In the genomic region with DNA sequence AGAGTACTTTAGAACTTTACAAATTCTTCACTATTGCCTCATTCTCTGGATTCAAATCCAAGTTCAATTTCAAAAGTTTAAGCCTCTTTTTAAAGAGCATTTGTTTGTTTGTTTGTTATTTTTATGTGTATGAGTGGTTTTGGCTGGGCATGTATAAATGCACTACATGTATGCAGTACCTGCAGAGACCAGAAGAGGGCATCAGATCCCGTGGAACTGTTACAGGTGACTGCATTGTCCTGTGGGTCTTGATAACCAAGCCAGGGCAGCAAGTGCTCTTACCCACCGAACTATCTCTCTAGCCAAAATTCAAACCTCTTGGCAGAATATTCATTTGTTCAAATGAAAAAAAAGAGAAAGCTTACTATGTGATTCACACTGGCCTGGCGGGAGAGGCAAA, we compare ENCODE assay signal across 8 mouse cellular contexts. TPM values are rescaled to one million over a fixed set of nuclear protein-coding genes. Genes with fewer than 3 reads are reported as not detected.
DNase-seq lines count a peak whose midpoint lies in the region; ATAC-seq and TF ChIP-seq lines count a peak whose summit lies in the region.
"Had no signal": no experiment of that assay in that cellular context is flagged by ENCODE, and none has a peak within 500 bp of the region (broad histone marks: within the 10 kb centered on the region; RNA-seq: fewer than 3 reads in every experiment).

No protein-coding gene starts in this region.

- peak; percentile 29 for DNase-seq in kidney, postnatal 14 days
- DNase-seq in WW6 (ENCODE audit: low read depth, low spot score): peak; percentile 33
- peak; percentile 28 for DNase-seq in lung, postnatal 14 days
- no peak for DNase-seq in adrenal gland, adult (ENCODE audit: inconsistent age in 2 of 2, low spot score in 1 of 2)
- no peak for DNase-seq in ovary, postnatal 36 days (ENCODE audit: low spot score)

- no peak overlapping the region for H3K4me2 ChIP-seq in kidney, embryonic 15.5 days
- H3K4me2 ChIP-seq: lung, embryonic 15.5 days had no signal

- peaks cover 47% of the 10 kb centered on the region for H3K27me3 ChIP-seq in kidney, embryonic 15.5 days
- H3K27me3 ChIP-seq in ES-Bruce4 (ENCODE audit: control insufficient read depth, insufficient read depth, low read length, poor library complexity, severe bottlenecking): no peaks in the 10 kb centered on the region

- no peak for TF ChIP-seq POLR2A in ES-Bruce4 (IDR thresholded peaks at IDR 0.05; ENCODE audit: insufficient read depth, low read length)

- no peak for ATAC-seq in kidney, embryonic 15.5 days (replicated peaks; ENCODE audit: low FRiP score)

- H3K36me3 ChIP-seq in kidney, embryonic 15.5 days: no peaks in the 10 kb centered on the region
- H3K36me3 ChIP-seq in ES-Bruce4 (ENCODE audit: control insufficient read depth, insufficient read depth, low read length, poor library complexity, severe bottlenecking): no peaks in the 10 kb centered on the region
- H3K36me3 ChIP-seq: lung, embryonic 15.5 days had no signal

- H3K4me3 ChIP-seq in kidney, embryonic 15.5 days (replicated peaks): no peak overlapping the region
- no peak overlapping the region for H3K4me3 ChIP-seq in ES-Bruce4 (ENCODE audit: low read depth, low read length)
- H3K4me3 ChIP-seq: lung, embryonic 15.5 days had no signal

- peaks cover 19% of the 10 kb centered on the region for H3K4me1 ChIP-seq in kidney, embryonic 15.5 days
- peaks cover 1% of the 10 kb centered on the region for H3K4me1 ChIP-seq in ES-Bruce4 (ENCODE audit: control insufficient read depth, insufficient read depth, low read length)

- no peak for TF ChIP-seq EP300 in ES-Bruce4 (IDR thresholded peaks at IDR 0.05; ENCODE audit: insufficient read depth, low read depth, low read length)

- no peak overlapping the region for H3K27ac ChIP-seq in kidney, embryonic 15.5 days
- H3K27ac ChIP-seq in ES-Bruce4 (ENCODE audit: insufficient read depth, low read length): no peak overlapping the region
- H3K27ac ChIP-seq: lung, embryonic 15.5 days had no signal

- TF ChIP-seq CTCF in ES-Bruce4 (IDR thresholded peaks at IDR 0.05; ENCODE audit: low read depth, low read length): peak; percentile 45

- WGBS in kidney, embryonic 15.5 days: 64% methylated on average over 3 of the region's 3 CpGs

- no peaks in the 10 kb centered on the region for H3K9me3 ChIP-seq in kidney, embryonic 15.5 days (replicated peaks)
- H3K9me3 ChIP-seq in ES-Bruce4 (replicated peaks; ENCODE audit: control insufficient read depth, insufficient read depth, low read length, poor library complexity, severe bottlenecking): no peaks in the 10 kb centered on the region
- H3K9me3 ChIP-seq: lung, embryonic 15.5 days had no signal

- no peak overlapping the region for H3K9ac ChIP-seq in kidney, embryonic 15.5 days
- no peak overlapping the region for H3K9ac ChIP-seq in ES-Bruce4 (ENCODE audit: low read depth, poor library complexity, severe bottlenecking)
- H3K9ac ChIP-seq: lung, embryonic 15.5 days had no signal

RNA-seq across cellular contexts. Expression of a gene that starts 4.0 kb away (rescaled TPM):
- polyA plus RNA-seq in kidney, embryonic 15.5 days (2015; fragmentation: Nextera tagmentation; extraction: Ambion mirVana): 1.5 and 1.6 TPM in 2 replicates
- polyA plus RNA-seq in ES-Bruce4 (2011; ENCODE audit: insufficient read depth, insufficient read length, low read depth, missing spikeins): 1.7 and 1.9 TPM in 2 replicates

RNA-seq across cellular contexts. Expression of a gene that starts 33.5 kb away (rescaled TPM):
- 1.1 and 1.5 TPM in 2 replicates for polyA plus RNA-seq in kidney, embryonic 15.5 days (2015; fragmentation: Nextera tagmentation; extraction: Ambion mirVana)
- 70.2 and 70.7 TPM in 2 replicates for polyA plus RNA-seq in ES-Bruce4 (2011; ENCODE audit: insufficient read depth, insufficient read length, low read depth, missing spikeins)

Comparison
In these comparisons a context has a peak if more than half of its experiments do, and no peak if none do; other contexts are left out.
1. DNase-seq: peak in kidney, postnatal 14 days (single experiment), WW6 (single experiment) and lung, postnatal 14 days (single experiment); none in adrenal gland, adult (0 of 2) and ovary, postnatal 36 days (single experiment).
2. RNA of a gene that starts 33.5 kb away (polyA plus RNA-seq): 70.2 to 70.7 TPM in ES-Bruce4; 1.1 to 1.5 TPM in kidney, embryonic 15.5 days; every median in the first group is over 10 times any median in the second.